Mouse (Mus musculus): ENCODE measurements around the gene Tmem190. TPM values are rescaled to one million over a fixed set of nuclear protein-coding genes. Genes with fewer than 3 reads are reported as not detected.

The Tmem190 gene
- polyA plus RNA-seq, 1 experiment from 2014 or later, result not detected

- no peaks in the 10 kb centered on the region for H3K27me3 ChIP-seq (ENCODE audit: control insufficient read depth, insufficient read depth, low read length)
- no peaks in the 10 kb centered on the region for H3K9me3 ChIP-seq (ENCODE audit: control insufficient read depth, low read length)
- no peak overlapping the region for H3K9ac ChIP-seq (ENCODE audit: low read length)
- H3K4me2 ChIP-seq (ENCODE audit: low read length), result no peak overlapping the region
- no peak overlapping the region for H3K4me3 ChIP-seq (ENCODE audit: control insufficient read depth in 1 of 2, insufficient read depth in 1 of 2, low read depth in 1 of 2, low read length in 2 of 2)
- WGBS, result 88% methylated on average over 4 of the region's 4 CpGs
- no peak overlapping the region for H3K27ac ChIP-seq (replicated peaks in 1 of 2; ENCODE audit: control insufficient read depth in 1 of 2, insufficient read depth in 1 of 2, low read depth in 2 of 2, low read length in 2 of 2)
- H3K4me1 ChIP-seq (ENCODE audit: control insufficient read depth in 2 of 2, insufficient read depth in 2 of 2, low read length in 2 of 2), result peaks cover 10 to 11% of the 10 kb centered on the region in 2 experiments; a peak in 3 of 4 replicates
- ATAC-seq (ENCODE audit: insufficient number of reproducible peaks, insufficient read depth, low FRiP score, low read depth), result no peak
- H3K36me3 ChIP-seq (ENCODE audit: control insufficient read depth, insufficient read depth, low read length), result no peaks in the 10 kb centered on the region
These were observed 39.0 kb downstream of the Tmem190 start for GRCm38 (mm10) chr7:4821690-4822089.

- peaks cover 3% of the 10 kb centered on the region; the same call in 1 of the 2 replicates for H3K27me3 ChIP-seq (ENCODE audit: control insufficient read depth, insufficient read depth, low read length)
- H3K4me2 ChIP-seq (ENCODE audit: low read length), result no peak overlapping the region
- H3K27ac ChIP-seq (replicated peaks in 1 of 2; ENCODE audit: control insufficient read depth in 1 of 2, insufficient read depth in 1 of 2, low read depth in 2 of 2, low read length in 2 of 2), result no peak overlapping the region
- H3K9me3 ChIP-seq (ENCODE audit: control insufficient read depth, low read length), result no peaks in the 10 kb centered on the region
- no peak for ATAC-seq (ENCODE audit: insufficient number of reproducible peaks, insufficient read depth, low FRiP score, low read depth)
- no peaks in the 10 kb centered on the region for H3K36me3 ChIP-seq (ENCODE audit: control insufficient read depth, insufficient read depth, low read length)
- no peak overlapping the region for H3K4me3 ChIP-seq (ENCODE audit: control insufficient read depth in 1 of 2, insufficient read depth in 1 of 2, low read depth in 1 of 2, low read length in 2 of 2)
- H3K9ac ChIP-seq (ENCODE audit: low read length), result no peak overlapping the region
- peaks cover 10 to 11% of the 10 kb centered on the region in 2 experiments; a peak in 3 of 4 replicates for H3K4me1 ChIP-seq (ENCODE audit: control insufficient read depth in 2 of 2, insufficient read depth in 2 of 2, low read length in 2 of 2)
- 58% methylated on average over 6 of the region's 6 CpGs for WGBS
These were observed 39.6 kb downstream of the Tmem190 start for GRCm38 (mm10) chr7:4822162-4822907.

GRCm38 (mm10) chr7:4825365-4825764, 42.6 kb downstream of the Tmem190 start:
- ATAC-seq (ENCODE audit: insufficient number of reproducible peaks, insufficient read depth, low FRiP score, low read depth), result no peak
- no peak overlapping the region for H3K4me2 ChIP-seq (ENCODE audit: low read length)
- H3K4me1 ChIP-seq (ENCODE audit: control insufficient read depth in 2 of 2, insufficient read depth in 2 of 2, low read length in 2 of 2), result peaks cover 10 to 11% of the 10 kb centered on the region in 2 experiments; a peak in 3 of 4 replicates
- peaks cover 13% of the 10 kb centered on the region for H3K27me3 ChIP-seq (ENCODE audit: control insufficient read depth, insufficient read depth, low read length)
- no peaks in the 10 kb centered on the region for H3K36me3 ChIP-seq (ENCODE audit: control insufficient read depth, insufficient read depth, low read length)
- H3K9ac ChIP-seq (ENCODE audit: low read length), result no peak overlapping the region
- no peak overlapping the region for H3K27ac ChIP-seq (replicated peaks in 1 of 2; ENCODE audit: control insufficient read depth in 1 of 2, insufficient read depth in 1 of 2, low read depth in 2 of 2, low read length in 2 of 2)
- H3K4me3 ChIP-seq (ENCODE audit: control insufficient read depth in 1 of 2, insufficient read depth in 1 of 2, low read depth in 1 of 2, low read length in 2 of 2), result no peak overlapping the region
- no peaks in the 10 kb centered on the region for H3K9me3 ChIP-seq (ENCODE audit: control insufficient read depth, low read length)
- WGBS, result 44% methylated on average over 4 of the region's 4 CpGs

- H3K4me3 ChIP-seq (ENCODE audit: control insufficient read depth in 1 of 2, insufficient read depth in 1 of 2, low read depth in 1 of 2, low read length in 2 of 2), result no peak overlapping the region
- 1% methylated on average over 12 of the region's 12 CpGs for WGBS
- peaks cover 53% of the 10 kb centered on the region for H3K27me3 ChIP-seq (ENCODE audit: control insufficient read depth, insufficient read depth, low read length)
- H3K9ac ChIP-seq (ENCODE audit: low read length), result no peak overlapping the region
- no peak overlapping the region for H3K4me2 ChIP-seq (ENCODE audit: low read length)
- no peaks in the 10 kb centered on the region for H3K9me3 ChIP-seq (ENCODE audit: control insufficient read depth, low read length)
- H3K4me1 ChIP-seq (ENCODE audit: control insufficient read depth in 2 of 2, insufficient read depth in 2 of 2, low read length in 2 of 2), result no peaks in the 10 kb centered on the region
- ATAC-seq (ENCODE audit: insufficient number of reproducible peaks, insufficient read depth, low FRiP score, low read depth), result no peak
- H3K36me3 ChIP-seq (ENCODE audit: control insufficient read depth, insufficient read depth, low read length), result no peaks in the 10 kb centered on the region
- H3K27ac ChIP-seq (replicated peaks in 1 of 2; ENCODE audit: control insufficient read depth in 1 of 2, insufficient read depth in 1 of 2, low read depth in 2 of 2, low read length in 2 of 2), result no peak overlapping the region
These were observed 47.7 kb downstream of the Tmem190 start for GRCm38 (mm10) chr7:4830476-4830875.

Other genes with a start within 250 kb of the Tmem190 start
- gene Syt5, start 235.4 kb upstream of the Tmem190 start, polyA plus RNA-seq (2014; fragmentation: Nextera tagmentation; extraction: Ambion mirVana), result 0.55 and 0.78 TPM in 2 replicates
- gene Ptprh, start 178.9 kb upstream of the Tmem190 start, polyA plus RNA-seq (2014; fragmentation: Nextera tagmentation; extraction: Ambion mirVana), result not detected in 2 replicates
- 1.2 and 1.6 TPM in 2 replicates for gene Tmem86b, start 151.5 kb upstream of the Tmem190 start, polyA plus RNA-seq (2014; fragmentation: Nextera tagmentation; extraction: Ambion mirVana)
- 7.1 and 8.1 TPM in 2 replicates for gene Ppp6r1, start 123.9 kb upstream of the Tmem190 start, polyA plus RNA-seq (2014; fragmentation: Nextera tagmentation; extraction: Ambion mirVana)
- 65.4 TPM in 2 replicates for gene Hspbp1, start 97.9 kb upstream of the Tmem190 start, polyA plus RNA-seq (2014; fragmentation: Nextera tagmentation; extraction: Ambion mirVana)
- gene Brsk1, start 92.3 kb upstream of the Tmem190 start, polyA plus RNA-seq (2014; fragmentation: Nextera tagmentation; extraction: Ambion mirVana), result 1.3 and 1.4 TPM in 2 replicates
- gene Tmem150b, start 57.7 kb upstream of the Tmem190 start, polyA plus RNA-seq (2014; fragmentation: Nextera tagmentation; extraction: Ambion mirVana), result 0.08 TPM in 1 of 2 replicates, not detected in the other
- gene Kmt5c, start 42.8 kb upstream of the Tmem190 start, polyA plus RNA-seq (2014; fragmentation: Nextera tagmentation; extraction: Ambion mirVana), result 47.5 and 47.6 TPM in 2 replicates
- gene Cox6b2, start 29.8 kb upstream of the Tmem190 start, polyA plus RNA-seq (2014; fragmentation: Nextera tagmentation; extraction: Ambion mirVana), result 30.4 and 30.6 TPM in 2 replicates
- not detected in 2 replicates for gene Fam71e2, start 11.6 kb upstream of the Tmem190 start, polyA plus RNA-seq (2014; fragmentation: Nextera tagmentation; extraction: Ambion mirVana)
- not detected in 2 replicates for gene Il11, start 78 bp upstream of the Tmem190 start, polyA plus RNA-seq (2014; fragmentation: Nextera tagmentation; extraction: Ambion mirVana)
- gene Tmem238, start 6.7 kb downstream of the Tmem190 start, polyA plus RNA-seq (2014; fragmentation: Nextera tagmentation; extraction: Ambion mirVana), result 3.0 and 3.7 TPM in 2 replicates
- 179 and 188 TPM in 2 replicates for gene Rpl28, start 9.9 kb downstream of the Tmem190 start, polyA plus RNA-seq (2014; fragmentation: Nextera tagmentation; extraction: Ambion mirVana)
- 237 and 408 TPM in 2 replicates for gene Ube2s, start 29.7 kb downstream of the Tmem190 start, polyA plus RNA-seq (2014; fragmentation: Nextera tagmentation; extraction: Ambion mirVana)
- gene Shisa7, start 61.8 kb downstream of the Tmem190 start, polyA plus RNA-seq (2014; fragmentation: Nextera tagmentation; extraction: Ambion mirVana), result 0.05 TPM in 1 of 2 replicates, not detected in the other
- 4.2 and 4.3 TPM in 2 replicates for gene Isoc2b, start 87.3 kb downstream of the Tmem190 start, polyA plus RNA-seq (2014; fragmentation: Nextera tagmentation; extraction: Ambion mirVana)
- 1.1 and 1.5 TPM in 2 replicates for gene Isoc2a, start 94.2 kb downstream of the Tmem190 start, polyA plus RNA-seq (2014; fragmentation: Nextera tagmentation; extraction: Ambion mirVana)
- 0.20 TPM in 1 of 2 replicates, not detected in the other for gene Gm36210, start 123.6 kb downstream of the Tmem190 start, polyA plus RNA-seq (2014; fragmentation: Nextera tagmentation; extraction: Ambion mirVana)
- 2.1 and 3.1 TPM in 2 replicates for gene Zfp628, start 132.3 kb downstream of the Tmem190 start, polyA plus RNA-seq (2014; fragmentation: Nextera tagmentation; extraction: Ambion mirVana)
- 4.4 and 5.1 TPM in 2 replicates for gene Nat14, start 139.1 kb downstream of the Tmem190 start, polyA plus RNA-seq (2014; fragmentation: Nextera tagmentation; extraction: Ambion mirVana)
- 1.4 and 1.9 TPM in 2 replicates for gene Ssc5d, start 142.8 kb downstream of the Tmem190 start, polyA plus RNA-seq (2014; fragmentation: Nextera tagmentation; extraction: Ambion mirVana)
- 6.8 and 8.1 TPM in 2 replicates for gene Sbk2, start 181.5 kb downstream of the Tmem190 start, polyA plus RNA-seq (2014; fragmentation: Nextera tagmentation; extraction: Ambion mirVana)
- 0.42 and 0.80 TPM in 2 replicates for gene Sbk3, start 188.2 kb downstream of the Tmem190 start, polyA plus RNA-seq (2014; fragmentation: Nextera tagmentation; extraction: Ambion mirVana)
- gene Zfp579, start 213.2 kb downstream of the Tmem190 start, polyA plus RNA-seq (2014; fragmentation: Nextera tagmentation; extraction: Ambion mirVana), result 29.8 and 33.5 TPM in 2 replicates
- 12.6 and 13.6 TPM in 2 replicates for gene Zfp524, start 231.5 kb downstream of the Tmem190 start, polyA plus RNA-seq (2014; fragmentation: Nextera tagmentation; extraction: Ambion mirVana)
- 23.4 and 23.8 TPM in 2 replicates for gene Fiz1, start 231.8 kb downstream of the Tmem190 start, polyA plus RNA-seq (2014; fragmentation: Nextera tagmentation; extraction: Ambion mirVana)
- 0.34 TPM in 1 of 2 replicates, not detected in the other for gene Gm44973, start 232.6 kb downstream of the Tmem190 start, polyA plus RNA-seq (2014; fragmentation: Nextera tagmentation; extraction: Ambion mirVana)
- gene Zfp865, start 237.4 kb downstream of the Tmem190 start, polyA plus RNA-seq (2014; fragmentation: Nextera tagmentation; extraction: Ambion mirVana), result 4.4 and 4.9 TPM in 2 replicates
- 0.73 and 1.9 TPM in 2 replicates for gene Ccdc106, start 237.6 kb downstream of the Tmem190 start, polyA plus RNA-seq (2014; fragmentation: Nextera tagmentation; extraction: Ambion mirVana)

Data from heart, embryonic 14.5 days (tissue).